Mouse (Mus musculus): ENCODE data around the gene Ermap. TPM values are rescaled to one million over a fixed set of nuclear protein-coding genes. Genes with fewer than 3 reads are reported as not detected.

Gene Ermap
- total RNA-seq, 1 experiment from 2014 or later = 0.30 TPM

- no peak for DNase-seq
Measured at GRCm38 (mm10) chr4:119185771-119186170, 4.0 kb downstream of the Ermap start.

GRCm38 (mm10) chr4:119183525-119183924 is 6.3 kb downstream of the Ermap start:
- no peak for DNase-seq

GRCm38 (mm10) chr4:119181456-119181855 is 8.4 kb downstream of the Ermap start:
- no peak for DNase-seq

GRCm38 (mm10) chr4:119180133-119180707 is 9.6 kb downstream of the Ermap start:
- DNase-seq = no peak

GRCm38 (mm10) chr4:119178331-119178730 is 11.5 kb downstream of the Ermap start:
- DNase-seq = peak; percentile 24

GRCm38 (mm10) chr4:119177702-119178101 is 12.1 kb downstream of the Ermap start:
- no peak for DNase-seq

- DNase-seq = peak; percentile 90
Measured at GRCm38 (mm10) chr4:119173851-119174453, 15.9 kb downstream of the Ermap start, which contains the start of gene Zfp691. Gene Zfp691 (minus strand): TSS chr4:119174195.

GRCm38 (mm10) chr4:119172919-119173650 is 16.7 kb downstream of the Ermap start:
- DNase-seq = no peak

- DNase-seq = peak; percentile 79
Measured at GRCm38 (mm10) chr4:119167663-119168062, 22.1 kb downstream of the Ermap start.

- DNase-seq = no peak
Measured at GRCm38 (mm10) chr4:119167068-119167467, 22.7 kb downstream of the Ermap start.

GRCm38 (mm10) chr4:119165916-119166315 is 23.9 kb downstream of the Ermap start:
- DNase-seq = no peak

- DNase-seq = no peak
Measured at GRCm38 (mm10) chr4:119162990-119163389, 26.8 kb downstream of the Ermap start.

GRCm38 (mm10) chr4:119161358-119161757 is 28.5 kb downstream of the Ermap start:
- no peak for DNase-seq

- DNase-seq = no peak
Measured at GRCm38 (mm10) chr4:119157891-119158290, 31.9 kb downstream of the Ermap start.

GRCm38 (mm10) chr4:119157186-119157585 is 32.6 kb downstream of the Ermap start:
- peak; percentile 79 for DNase-seq

- no peak for DNase-seq
Measured at GRCm38 (mm10) chr4:119148741-119149140, 41.1 kb downstream of the Ermap start.

GRCm38 (mm10) chr4:119147347-119147746 is 42.5 kb downstream of the Ermap start:
- DNase-seq = no peak

- DNase-seq = peak; percentile 24
Measured at GRCm38 (mm10) chr4:119146816-119147215, 43.0 kb downstream of the Ermap start.

- DNase-seq = peak; percentile 73
Measured at GRCm38 (mm10) chr4:119142230-119142871, 47.5 kb downstream of the Ermap start.

- no peak for DNase-seq
Measured at GRCm38 (mm10) chr4:119141191-119141590, 48.6 kb downstream of the Ermap start.

- no peak for DNase-seq
Measured at GRCm38 (mm10) chr4:119140126-119140525, 49.7 kb downstream of the Ermap start.

GRCm38 (mm10) chr4:119138776-119139175 is 51.0 kb downstream of the Ermap start:
- no peak for DNase-seq

- peak; percentile 72 for DNase-seq
Measured at GRCm38 (mm10) chr4:119138171-119138570, 51.6 kb downstream of the Ermap start.

Measured in adrenal gland, postnatal 25 days (tissue).